Mouse (Mus musculus): ENCODE results near the gene Apom. TPM values are rescaled to one million over a fixed set of nuclear protein-coding genes. Genes with fewer than 3 reads are reported as not detected.

Gene Apom
- polyA plus RNA-seq, 1 experiment from 2014 or later: 0.67 TPM

DNA sequence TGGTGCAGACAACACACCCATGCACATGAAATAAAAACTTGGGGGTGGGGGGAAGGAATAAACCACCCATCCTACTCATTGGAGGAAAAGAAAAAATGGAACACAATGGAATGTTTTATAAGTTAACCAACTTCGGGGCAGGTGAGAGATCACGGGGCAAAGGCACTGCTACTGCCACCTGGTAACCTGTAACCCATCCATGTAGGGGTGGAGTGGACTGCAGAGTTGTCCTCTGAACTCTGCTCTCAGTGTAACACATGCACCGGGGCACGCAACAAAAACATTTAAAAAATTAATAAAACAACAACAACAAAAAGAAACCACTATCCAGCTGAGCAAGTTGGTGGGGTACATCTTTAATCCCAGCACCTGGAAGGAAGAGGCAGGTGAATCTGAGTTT is 20.3 kb upstream of the Apom start:
- Histone ChIP-seq H3K27ac (ENCODE audit: low read depth) (no peak overlapping the region), H3K36me3 (ENCODE audit: insufficient read depth) (peaks cover 100% of the 10 kb centered on the region), H3K4me1 (ENCODE audit: insufficient read depth) (no peaks in the 10 kb centered on the region), H3K9me3 (ENCODE audit: low read depth, low read length) (no peaks in the 10 kb centered on the region), H3K4me3 (ENCODE audit: low read depth, low read length) (no peak overlapping the region), H3K4me2 (no peak overlapping the region), H3K9ac (no peak overlapping the region), H3K27me3 (ENCODE audit: insufficient read depth, low read length) (no peaks in the 10 kb centered on the region)
- ATAC-seq (ENCODE audit: insufficient read depth) (no peak), DNase-seq (no peak)
- no peak for TF ChIP-seq CTCF (IDR thresholded peaks at IDR 0.05; ENCODE audit: low read depth)
- WGBS: 93% methylated on average over 4 of the region's 4 CpGs

DNA sequence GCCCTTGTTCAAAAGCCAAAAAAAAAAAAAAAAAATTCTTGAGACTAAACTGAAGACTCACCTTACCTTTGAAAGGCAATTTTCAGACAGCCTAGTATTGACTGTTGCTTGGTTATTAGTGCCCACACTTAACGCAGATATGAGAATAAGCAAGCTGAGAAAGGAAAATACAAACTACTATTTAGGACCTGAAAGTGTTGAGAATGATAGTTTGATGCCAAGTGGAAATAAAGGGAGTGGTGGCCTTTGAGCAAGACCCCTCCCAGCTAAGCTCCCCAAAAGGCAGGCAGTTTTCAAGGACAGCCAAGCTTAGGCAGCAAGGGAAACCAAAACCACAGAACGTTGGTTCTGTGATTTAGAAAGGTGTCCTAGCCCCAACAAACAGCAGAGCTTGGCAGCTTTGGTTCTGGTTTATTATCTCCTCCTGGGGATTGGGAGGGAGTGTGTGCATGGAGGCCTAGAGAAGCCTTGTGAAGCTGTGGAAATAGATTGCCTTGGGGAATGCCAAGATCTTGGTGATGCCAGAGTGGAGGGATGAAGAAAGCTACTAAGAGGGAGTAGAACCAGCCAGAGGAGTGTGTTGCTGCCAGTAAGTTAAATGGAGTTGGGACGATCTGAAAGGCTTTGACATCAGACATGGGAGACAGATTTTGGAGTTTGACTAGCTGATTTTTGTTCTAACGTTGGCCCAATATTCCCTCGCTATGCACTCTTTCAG is 16.2 kb upstream of the Apom start:
- WGBS: 66% methylated on average over 5 of the region's 5 CpGs
- no peak for TF ChIP-seq CTCF (IDR thresholded peaks at IDR 0.05; ENCODE audit: low read depth)
- peak overlapping the region; percentile 38; the same call in 1 of the 2 replicates for H3K27ac ChIP-seq (ENCODE audit: low read depth)

DNA sequence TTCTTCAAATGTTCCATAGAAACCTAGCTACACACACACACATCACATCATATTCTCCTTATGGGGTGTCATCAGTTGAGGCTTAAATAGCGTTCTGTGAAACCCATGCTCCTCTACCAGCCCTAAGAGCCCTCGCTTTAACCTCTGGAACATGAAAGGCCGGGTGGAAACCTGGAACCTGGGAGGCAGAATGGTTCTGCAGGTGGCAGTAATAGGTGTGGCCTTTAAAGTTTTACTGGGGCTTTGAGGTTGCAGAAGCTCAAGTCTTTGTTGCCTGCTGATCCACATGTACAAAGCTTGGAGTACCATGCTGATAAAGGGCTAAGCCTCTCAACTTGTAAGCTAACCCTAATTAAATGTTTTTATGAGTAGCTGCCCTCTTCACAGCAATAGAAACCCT is 15.5 kb upstream of the Apom start:
- 50% methylated on average over 3 of the region's 3 CpGs for WGBS
- Histone ChIP-seq H3K9ac (no peak overlapping the region), H3K36me3 (ENCODE audit: insufficient read depth) (peaks cover 100% of the 10 kb centered on the region), H3K4me3 (ENCODE audit: low read depth, low read length) (no peak overlapping the region), H3K27ac (ENCODE audit: low read depth) (no peak overlapping the region), H3K4me1 (ENCODE audit: insufficient read depth) (no peaks in the 10 kb centered on the region), H3K27me3 (ENCODE audit: insufficient read depth, low read length) (no peaks in the 10 kb centered on the region), H3K9me3 (ENCODE audit: low read depth, low read length) (no peaks in the 10 kb centered on the region), H3K4me2 (no peak overlapping the region)
- DNase-seq: peak; percentile 16
- TF ChIP-seq CTCF (IDR thresholded peaks at IDR 0.05; ENCODE audit: low read depth): no peak
- ATAC-seq (ENCODE audit: insufficient read depth): no peak

More for the DNA sequence above, 16.2 kb upstream of the Apom start:
- no peak for ATAC-seq (ENCODE audit: insufficient read depth)
- Histone ChIP-seq H3K9me3 (ENCODE audit: low read depth, low read length) (no peaks in the 10 kb centered on the region), H3K27me3 (ENCODE audit: insufficient read depth, low read length) (no peaks in the 10 kb centered on the region), H3K4me3 (ENCODE audit: low read depth, low read length) (no peak overlapping the region), H3K4me2 (no peak overlapping the region), H3K9ac (no peak overlapping the region), H3K4me1 (ENCODE audit: insufficient read depth) (no peaks in the 10 kb centered on the region), H3K36me3 (ENCODE audit: insufficient read depth) (peaks cover 100% of the 10 kb centered on the region)
- peak; percentile 35 for DNase-seq

DNA sequence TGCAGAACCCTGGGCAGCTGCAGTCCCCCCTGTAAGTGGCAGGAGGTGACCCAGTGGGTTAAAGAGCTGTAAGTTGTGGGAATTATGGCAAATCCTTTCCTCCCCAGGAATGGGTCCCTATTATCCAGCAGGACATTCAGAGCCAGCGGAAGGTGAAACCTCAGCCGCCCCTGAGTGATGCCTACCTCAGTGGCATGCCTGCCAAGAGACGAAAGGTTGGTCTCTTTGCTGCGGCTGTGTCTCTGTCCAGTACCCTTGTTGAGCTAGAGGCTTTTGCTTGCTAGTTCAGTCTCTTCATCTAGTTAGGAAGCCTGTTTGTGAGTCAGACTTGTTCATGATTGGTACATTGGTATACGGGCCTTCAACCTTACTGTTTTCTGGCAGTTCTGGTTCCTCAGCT is 14.3 kb upstream of the Apom start:
- 85% methylated on average over 5 of the region's 5 CpGs for WGBS
- no peaks in the 10 kb centered on the region for H3K4me1 ChIP-seq (ENCODE audit: insufficient read depth)
- H3K4me2 ChIP-seq: no peak overlapping the region
- no peak for ATAC-seq (ENCODE audit: insufficient read depth)
- no peak overlapping the region for H3K9ac ChIP-seq
- no peak overlapping the region for H3K4me3 ChIP-seq (ENCODE audit: low read depth, low read length)
- no peaks in the 10 kb centered on the region for H3K27me3 ChIP-seq (ENCODE audit: insufficient read depth, low read length)
- no peak overlapping the region for H3K27ac ChIP-seq (ENCODE audit: low read depth)
- TF ChIP-seq CTCF (IDR thresholded peaks at IDR 0.05; ENCODE audit: low read depth): no peak
- DNase-seq: no peak
- no peaks in the 10 kb centered on the region for H3K9me3 ChIP-seq (ENCODE audit: low read depth, low read length)
- H3K36me3 ChIP-seq (ENCODE audit: insufficient read depth): peaks cover 100% of the 10 kb centered on the region

DNA sequence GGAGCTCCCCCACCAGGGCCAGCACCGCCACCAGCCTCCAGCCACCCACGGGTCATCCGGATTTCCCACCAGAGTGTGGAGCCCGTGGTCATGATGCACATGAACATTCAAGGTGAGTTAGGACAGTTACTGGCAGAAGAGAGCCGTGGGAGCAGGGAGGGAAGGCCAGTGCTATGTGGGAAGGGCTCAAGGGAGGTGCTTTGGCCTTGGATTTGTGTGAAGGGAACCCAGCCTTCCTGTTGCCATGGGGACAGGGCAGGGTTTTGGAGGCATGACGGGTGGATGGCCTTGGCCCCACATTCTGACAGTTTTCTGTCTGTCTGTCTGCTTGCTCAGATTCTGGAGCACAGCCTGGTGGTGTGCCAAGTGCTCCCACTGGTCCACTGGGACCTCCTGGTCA is 10.1 kb upstream of the Apom start:
- no peak overlapping the region for H3K4me2 ChIP-seq
- no peaks in the 10 kb centered on the region for H3K9me3 ChIP-seq (ENCODE audit: low read depth, low read length)
- ATAC-seq (ENCODE audit: insufficient read depth) (no peak), DNase-seq (no peak)
- no peak overlapping the region for H3K27ac ChIP-seq (ENCODE audit: low read depth)
- no peak for TF ChIP-seq CTCF (IDR thresholded peaks at IDR 0.05; ENCODE audit: low read depth)
- H3K4me3 ChIP-seq (ENCODE audit: low read depth, low read length): no peak overlapping the region
- peaks cover 5% of the 10 kb centered on the region; the same call in 1 of the 2 replicates for H3K4me1 ChIP-seq (ENCODE audit: insufficient read depth)
- 82% methylated on average over 6 of the region's 6 CpGs for WGBS
- H3K9ac ChIP-seq: no peak overlapping the region
- H3K36me3 ChIP-seq (ENCODE audit: insufficient read depth): peaks cover 94% of the 10 kb centered on the region
- no peaks in the 10 kb centered on the region for H3K27me3 ChIP-seq (ENCODE audit: insufficient read depth, low read length)

DNA sequence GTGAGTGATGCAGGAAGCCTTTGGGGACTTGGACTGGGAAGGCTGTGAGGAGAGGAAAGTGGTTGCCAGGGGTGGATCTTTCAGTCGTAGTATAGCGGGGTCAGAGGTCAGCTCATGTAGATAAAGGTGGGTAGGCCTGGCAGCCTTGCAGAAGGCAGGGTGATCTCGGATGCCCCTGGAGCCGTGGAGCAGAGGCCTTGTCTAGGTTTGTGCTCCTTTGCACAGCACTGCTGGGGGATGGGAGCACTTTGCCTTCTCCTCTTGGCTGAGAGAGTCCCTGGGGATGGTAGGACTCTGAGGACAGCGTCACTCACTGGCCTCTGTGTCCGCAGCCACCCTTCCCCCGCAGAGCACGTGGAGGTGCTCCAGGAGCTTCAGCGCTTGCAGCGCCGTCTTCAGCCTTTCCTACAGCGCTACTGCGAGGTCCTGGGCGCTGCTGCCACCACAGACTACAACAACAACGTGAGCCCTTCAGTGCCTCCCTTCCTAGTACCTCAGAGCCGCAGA is 8.7 kb upstream of the Apom start:
- Histone ChIP-seq H3K4me3 (ENCODE audit: low read depth, low read length) (no peak overlapping the region), H3K9me3 (ENCODE audit: low read depth, low read length) (no peaks in the 10 kb centered on the region), H3K4me2 (no peak overlapping the region), H3K27me3 (ENCODE audit: insufficient read depth, low read length) (no peaks in the 10 kb centered on the region), H3K27ac (ENCODE audit: low read depth) (no peak overlapping the region), H3K4me1 (ENCODE audit: insufficient read depth) (peaks cover 8% of the 10 kb centered on the region), H3K9ac (no peak overlapping the region), H3K36me3 (ENCODE audit: insufficient read depth) (peaks cover 80% of the 10 kb centered on the region)
- no peak for TF ChIP-seq CTCF (IDR thresholded peaks at IDR 0.05; ENCODE audit: low read depth)
- no peak for DNase-seq
- ATAC-seq (ENCODE audit: insufficient read depth): no peak
- 72% methylated on average over 16 of the region's 16 CpGs for WGBS

DNA sequence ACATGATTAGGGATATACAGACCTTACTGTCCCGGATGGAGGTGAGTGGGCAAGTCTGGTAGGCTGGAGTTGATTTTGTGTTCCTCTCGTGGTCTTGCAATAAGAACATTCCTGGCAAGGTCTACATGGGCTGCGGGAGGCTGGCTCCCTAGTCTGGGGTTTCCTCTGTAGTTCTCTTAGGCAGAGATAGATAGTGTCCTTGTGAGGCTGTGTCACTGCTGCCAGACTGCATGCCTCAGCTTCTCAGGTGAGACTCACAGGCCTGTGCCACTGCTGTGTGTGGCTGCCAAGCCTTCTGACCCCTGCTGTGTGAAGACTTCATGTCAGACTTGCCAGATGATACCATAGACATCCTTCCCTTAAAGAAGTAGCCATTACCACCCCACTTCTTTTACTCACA is 7.4 kb upstream of the Apom start:
- peaks cover 8% of the 10 kb centered on the region for H3K4me1 ChIP-seq (ENCODE audit: insufficient read depth)
- 80% methylated on average over 3 of the region's 3 CpGs for WGBS

More for the DNA sequence above, 7.4 kb upstream of the Apom start:
- Histone ChIP-seq H3K9me3 (ENCODE audit: low read depth, low read length) (no peaks in the 10 kb centered on the region), H3K27ac (ENCODE audit: low read depth) (no peak overlapping the region), H3K4me3 (ENCODE audit: low read depth, low read length) (no peak overlapping the region), H3K36me3 (ENCODE audit: insufficient read depth) (peaks cover 67% of the 10 kb centered on the region), H3K9ac (no peak overlapping the region), H3K27me3 (ENCODE audit: insufficient read depth, low read length) (no peaks in the 10 kb centered on the region), H3K4me2 (no peak overlapping the region)
- ATAC-seq (ENCODE audit: insufficient read depth) (no peak), DNase-seq (no peak)
- no peak for TF ChIP-seq CTCF (IDR thresholded peaks at IDR 0.05; ENCODE audit: low read depth)

All from lung, embryonic 14.5 days (tissue).